Mouse (Mus musculus) hematopoietic stem cell, adult 5-6 weeks (primary cell): ENCODE data around the gene Arhgef12. TPM values are rescaled to one million over a fixed set of nuclear protein-coding genes. Genes with fewer than 3 reads are reported as not detected.

Experiments used
- ATAC-seq, 2 experiments: fragments of 125-278 bp in 1 of 2; replicated peaks in 1 of 2; 2 replicates each; pipeline ENCODE4 v1.8.0; 2016 to 2017; ENCODE audit warnings: inconsistent platforms in 2 of 2, mild to moderate bottlenecking in 2 of 2, moderate number of reproducible peaks in 2 of 2, low read depth in 1 of 2, moderate TSS enrichment in 1 of 2; ENCODE audit not compliant: low FRiP score in 2 of 2, poor library complexity in 2 of 2, severe bottlenecking in 2 of 2, insufficient read depth in 1 of 2, low TSS enrichment in 1 of 2
- total RNA-seq: library from RNA; stranded (forward); fragments of 172-1452, 232-1000 nt; gene quantifications from 2 replicates; pipeline ENCODE4 v1.2.3, GENCODE M21; 2017

The Arhgef12 gene
- total RNA-seq, 1 experiment from 2014 or later = 15.0 TPM

- no peak for ATAC-seq
These were observed 71.8 kb downstream of the Arhgef12 start for GRCm38 (mm10) chr9:43035208-43035607.

GRCm38 (mm10) chr9:43034273-43034672, 72.8 kb downstream of the Arhgef12 start:
- no peak for ATAC-seq

- ATAC-seq = no peak
These were observed 79.3 kb downstream of the Arhgef12 start for GRCm38 (mm10) chr9:43027757-43028156.

GRCm38 (mm10) chr9:43021515-43022251, 85.4 kb downstream of the Arhgef12 start:
- ATAC-seq = no peak

- no peak for ATAC-seq
These were observed 87.4 kb downstream of the Arhgef12 start for GRCm38 (mm10) chr9:43019656-43020055.

- no peak for ATAC-seq
These were observed 91.3 kb downstream of the Arhgef12 start for GRCm38 (mm10) chr9:43015786-43016185.

- no peak for ATAC-seq
These were observed 91.7 kb downstream of the Arhgef12 start for GRCm38 (mm10) chr9:43015366-43015765.

GRCm38 (mm10) chr9:43014886-43015285, 92.2 kb downstream of the Arhgef12 start:
- ATAC-seq = no peak

GRCm38 (mm10) chr9:43012541-43012940, 94.5 kb downstream of the Arhgef12 start:
- ATAC-seq = no peak

- ATAC-seq = no peak
These were observed 96.0 kb downstream of the Arhgef12 start for GRCm38 (mm10) chr9:43011061-43011460.

GRCm38 (mm10) chr9:43003881-43004280, 103.2 kb downstream of the Arhgef12 start:
- ATAC-seq = no peak

- ATAC-seq = no peak
These were observed 104.0 kb downstream of the Arhgef12 start for GRCm38 (mm10) chr9:43003017-43003416.

- ATAC-seq = no peak
These were observed 106.3 kb downstream of the Arhgef12 start for GRCm38 (mm10) chr9:43000595-43001250.

- ATAC-seq = no peak; a peak in 1 of 4 replicates
These were observed 107.0 kb downstream of the Arhgef12 start for GRCm38 (mm10) chr9:43000070-43000469.

GRCm38 (mm10) chr9:42997526-42997925, 109.5 kb downstream of the Arhgef12 start:
- ATAC-seq = no peak

- no peak for ATAC-seq
These were observed 111.7 kb downstream of the Arhgef12 start for GRCm38 (mm10) chr9:42995298-42995697.

GRCm38 (mm10) chr9:42994708-42995107, 112.3 kb downstream of the Arhgef12 start:
- ATAC-seq = no peak

GRCm38 (mm10) chr9:42993659-42994058, 113.4 kb downstream of the Arhgef12 start:
- ATAC-seq = no peak

GRCm38 (mm10) chr9:42987988-42988387, 119.1 kb downstream of the Arhgef12 start:
- no peak for ATAC-seq
